Mouse (Mus musculus): Measurements from ENCODE around the gene Sptbn1.

GRCm38 (mm10) chr11:30177145-30177840 is 90.7 kb downstream of the Sptbn1 start:
- no peak for TF ChIP-seq CTCF (IDR thresholded peaks at IDR 0.05; ENCODE audit: low read depth)
- TF ChIP-seq EP300 (IDR thresholded peaks at IDR 0.05; ENCODE audit: low read depth), result no peak
